Mouse (Mus musculus) hindbrain, embryonic 15.5 days (tissue): ENCODE results near the gene Psapl1. TPM values are rescaled to one million over a fixed set of nuclear protein-coding genes. Genes with fewer than 3 reads are reported as not detected.

Experiments
- ATAC-seq: fragments of 200-750 bp; cut with Nextera tagmentation; 2 replicates; pipeline ENCODE4 v1.8.0; 2017; ENCODE audit warnings: low read depth, moderate number of reproducible peaks, moderate TSS enrichment; ENCODE audit not compliant: low FRiP score
- H3K27ac ChIP-seq: fragments of 300-500 bp; sonication (generic); replicated peaks from 2 replicates; pipeline ENCODE4 v1.5.1; 2015; ENCODE audit warnings: mild to moderate bottlenecking, inconsistent platforms
- H3K27me3 ChIP-seq: fragments of 300-500 bp; sonication (generic); 2 replicates; pipeline ENCODE4 v1.6.1; 2015; ENCODE audit warnings: control low read depth, inconsistent platforms
- H3K36me3 ChIP-seq: fragments of 300-500 bp; sonication (generic); 2 replicates; pipeline ENCODE4 v1.6.1; 2015; ENCODE audit warnings: control low read depth, inconsistent platforms
- H3K4me1 ChIP-seq: fragments of 300-500 bp; sonication (generic); replicated peaks from 2 replicates; pipeline ENCODE4 v1.6.1; 2015; ENCODE audit warnings: control low read depth, inconsistent platforms
- H3K4me2 ChIP-seq: fragments of 300-500 bp; sonication (generic); 2 replicates; pipeline ENCODE4 v1.6.1; 2015; ENCODE audit warnings: moderate library complexity, mild to moderate bottlenecking, inconsistent platforms
- H3K4me3 ChIP-seq: fragments of 300-500 bp; sonication (generic); 2 replicates; pipeline ENCODE4 v1.5.1; 2015; ENCODE audit warnings: mild to moderate bottlenecking, inconsistent platforms
- H3K9ac ChIP-seq: fragments of 300-500 bp; sonication (generic); 2 replicates; pipeline ENCODE4 v1.6.1; 2015; ENCODE audit warnings: inconsistent platforms
- H3K9me3 ChIP-seq: fragments of 300-500 bp; sonication (generic); 2 replicates; pipeline ENCODE4 v1.6.1; 2016; ENCODE audit warnings: control low read depth, inconsistent platforms
- WGBS: fragments of 180-500 bp; shearing (Covaris S2); methylation state at CpG from one replicate; pipeline ENCODE4 v1.1.7; 2015; 5-methylcytosine and 5-hydroxymethylcytosine counted together
- polyA plus RNA-seq: library from polyadenylated mRNA; unstranded; fragments of >200 nt; fragmentation: Nextera tagmentation; extraction: Ambion mirVana; gene quantifications from 2 replicates; pipeline ENCODE4 v1.2.1, GENCODE M21; 2015

Gene Psapl1
- polyA plus RNA-seq, 1 experiment from 2014 or later, result not detected

GRCm38 (mm10) chr5:36182326-36182725 lies 21.5 kb upstream of the Psapl1 start:
- Histone ChIP-seq H3K27me3 (no peaks in the 10 kb centered on the region), H3K27ac (no peak overlapping the region), H3K4me3 (no peak overlapping the region), H3K4me2 (no peak overlapping the region), H3K9ac (no peak overlapping the region), H3K9me3 (no peaks in the 10 kb centered on the region), H3K4me1 (peaks cover 8% of the 10 kb centered on the region), H3K36me3 (no peaks in the 10 kb centered on the region)
- peak; percentile 40; the same call in 1 of the 2 replicates for ATAC-seq
- 45% methylated on average over 7 of the region's 7 CpGs for WGBS

GRCm38 (mm10) chr5:36186294-36187053 lies 17.3 kb upstream of the Psapl1 start:
- ATAC-seq, result no peak
- Histone ChIP-seq H3K9ac (no peak overlapping the region), H3K27ac (no peak overlapping the region), H3K4me1 (peaks cover 17% of the 10 kb centered on the region), H3K4me3 (no peak overlapping the region), H3K4me2 (no peak overlapping the region), H3K36me3 (no peaks in the 10 kb centered on the region), H3K27me3 (no peaks in the 10 kb centered on the region), H3K9me3 (no peaks in the 10 kb centered on the region)
- WGBS, result 61% methylated on average over 8 of the region's 8 CpGs

- 89% methylated on average over 4 of the region's 4 CpGs for WGBS
- H3K27me3 ChIP-seq, result no peaks in the 10 kb centered on the region
- no peaks in the 10 kb centered on the region for H3K36me3 ChIP-seq
- no peak for ATAC-seq
- no peak overlapping the region for H3K4me3 ChIP-seq
- no peak overlapping the region for H3K9ac ChIP-seq
- H3K27ac ChIP-seq, result no peak overlapping the region
- no peak overlapping the region for H3K4me2 ChIP-seq
- H3K9me3 ChIP-seq, result no peaks in the 10 kb centered on the region
- peaks cover 14% of the 10 kb centered on the region for H3K4me1 ChIP-seq
Observed at GRCm38 (mm10) chr5:36188310-36188709, 15.5 kb upstream of the Psapl1 start.

- ATAC-seq, result no peak
- Histone ChIP-seq H3K9me3 (no peaks in the 10 kb centered on the region), H3K36me3 (no peaks in the 10 kb centered on the region), H3K4me3 (no peak overlapping the region), H3K27ac (no peak overlapping the region), H3K9ac (no peak overlapping the region), H3K27me3 (no peaks in the 10 kb centered on the region), H3K4me2 (no peak overlapping the region), H3K4me1 (peaks cover 21% of the 10 kb centered on the region)
- 91% methylated on average over 4 of the region's 4 CpGs for WGBS
Observed at GRCm38 (mm10) chr5:36191285-36191684, 12.5 kb upstream of the Psapl1 start.

- no peak for ATAC-seq
- Histone ChIP-seq H3K4me1 (peaks cover 21% of the 10 kb centered on the region), H3K4me3 (no peak overlapping the region), H3K27me3 (no peaks in the 10 kb centered on the region), H3K4me2 (no peak overlapping the region), H3K36me3 (no peaks in the 10 kb centered on the region), H3K9ac (no peak overlapping the region), H3K9me3 (no peaks in the 10 kb centered on the region), H3K27ac (no peak overlapping the region)
- 92% methylated on average over 3 of the region's 3 CpGs for WGBS
Observed at GRCm38 (mm10) chr5:36191876-36192275, 11.9 kb upstream of the Psapl1 start.

- Histone ChIP-seq H3K36me3 (no peaks in the 10 kb centered on the region), H3K4me3 (no peak overlapping the region), H3K4me1 (peaks cover 21% of the 10 kb centered on the region), H3K27ac (no peak overlapping the region), H3K9ac (no peak overlapping the region), H3K27me3 (no peaks in the 10 kb centered on the region), H3K4me2 (no peak overlapping the region), H3K9me3 (no peaks in the 10 kb centered on the region)
- no peak for ATAC-seq
- 88% methylated on average over 2 of the region's 2 CpGs for WGBS
Observed at GRCm38 (mm10) chr5:36192677-36193076, 11.1 kb upstream of the Psapl1 start.

- Histone ChIP-seq H3K4me1 (peaks cover 21% of the 10 kb centered on the region), H3K9me3 (no peaks in the 10 kb centered on the region), H3K27ac (no peak overlapping the region), H3K4me2 (no peak overlapping the region), H3K9ac (no peak overlapping the region), H3K4me3 (no peak overlapping the region), H3K27me3 (no peaks in the 10 kb centered on the region), H3K36me3 (no peaks in the 10 kb centered on the region)
- WGBS, result 57% methylated on average over 4 of the region's 4 CpGs
- no peak for ATAC-seq
Observed at GRCm38 (mm10) chr5:36194631-36195030, 9.2 kb upstream of the Psapl1 start.

- Histone ChIP-seq H3K4me3 (no peak overlapping the region), H3K27ac (no peak overlapping the region), H3K27me3 (no peaks in the 10 kb centered on the region), H3K9me3 (no peaks in the 10 kb centered on the region), H3K4me2 (no peak overlapping the region), H3K9ac (no peak overlapping the region), H3K4me1 (peaks cover 18% of the 10 kb centered on the region), H3K36me3 (no peaks in the 10 kb centered on the region)
- 91% methylated on average over 4 of the region's 4 CpGs for whole genome bisulfite sequencing
- no peak for ATAC-seq
Observed at GRCm38 (mm10) chr5:36195436-36195835, 8.4 kb upstream of the Psapl1 start.

- Histone ChIP-seq H3K27ac (no peak overlapping the region), H3K9me3 (no peaks in the 10 kb centered on the region), H3K4me1 (peaks cover 10% of the 10 kb centered on the region), H3K4me3 (no peak overlapping the region), H3K4me2 (no peak overlapping the region), H3K36me3 (no peaks in the 10 kb centered on the region), H3K27me3 (no peaks in the 10 kb centered on the region), H3K9ac (no peak overlapping the region)
- 68% methylated on average over 1 of the region's 1 CpGs for WGBS
- ATAC-seq, result no peak
Observed at GRCm38 (mm10) chr5:36199519-36199918, 4.3 kb upstream of the Psapl1 start.

GRCm38 (mm10) chr5:36202781-36203180 lies 1.0 kb upstream of the Psapl1 start:
- Histone ChIP-seq H3K27me3 (no peaks in the 10 kb centered on the region), H3K9ac (no peak overlapping the region), H3K9me3 (no peaks in the 10 kb centered on the region), H3K27ac (no peak overlapping the region), H3K4me2 (no peak overlapping the region), H3K4me3 (no peak overlapping the region), H3K4me1 (0 out of 2 replicates have a peak, but pooled peaks cover 2% of the 10 kb centered on the region), H3K36me3 (no peaks in the 10 kb centered on the region)
- no peak for ATAC-seq
- WGBS, result 86% methylated on average over 5 of the region's 5 CpGs

- 82% methylated on average over 5 of the region's 5 CpGs for WGBS
- no peak overlapping the region for H3K27ac ChIP-seq
- H3K9ac ChIP-seq, result no peak overlapping the region
- H3K27me3 ChIP-seq, result no peaks in the 10 kb centered on the region
- no peak overlapping the region for H3K4me3 ChIP-seq
- no peak overlapping the region for H3K4me2 ChIP-seq
- 0 out of 2 replicates have a peak, but pooled peaks cover 2% of the 10 kb centered on the region for H3K4me1 ChIP-seq
- no peak for ATAC-seq
- no peaks in the 10 kb centered on the region for H3K9me3 ChIP-seq
- no peaks in the 10 kb centered on the region for H3K36me3 ChIP-seq
Observed at GRCm38 (mm10) chr5:36203421-36203820, 400 bp upstream of the Psapl1 start.

GRCm38 (mm10) chr5:36205397-36205796 lies 1.6 kb downstream of the Psapl1 start:
- H3K9ac ChIP-seq, result no peak overlapping the region
- H3K4me1 ChIP-seq, result 0 out of 2 replicates have a peak, but pooled peaks cover 2% of the 10 kb centered on the region
- ATAC-seq, result no peak
- H3K9me3 ChIP-seq, result no peaks in the 10 kb centered on the region
- no peaks in the 10 kb centered on the region for H3K27me3 ChIP-seq
- H3K4me2 ChIP-seq, result no peak overlapping the region
- 77% methylated on average over 11 of the region's 11 CpGs for WGBS
- no peaks in the 10 kb centered on the region for H3K36me3 ChIP-seq
- no peak overlapping the region for H3K27ac ChIP-seq
- H3K4me3 ChIP-seq, result no peak overlapping the region

GRCm38 (mm10) chr5:36208803-36209202 lies 5.0 kb downstream of the Psapl1 start:
- no peak overlapping the region for H3K27ac ChIP-seq
- no peaks in the 10 kb centered on the region for H3K36me3 ChIP-seq
- no peak overlapping the region for H3K9ac ChIP-seq
- no peak for ATAC-seq
- no peaks in the 10 kb centered on the region for H3K4me1 ChIP-seq
- 95% methylated on average over 3 of the region's 3 CpGs for WGBS
- H3K27me3 ChIP-seq, result no peaks in the 10 kb centered on the region
- H3K4me3 ChIP-seq, result no peak overlapping the region
- no peak overlapping the region for H3K4me2 ChIP-seq
- no peaks in the 10 kb centered on the region for H3K9me3 ChIP-seq
